Mouse (Mus musculus) frontal cortex, postnatal 10 days (tissue): ENCODE results near the gene Ctnnbl1.

Experiments used
- DNase-seq, 2 experiments: peaks; one replicate each; pipeline ENCODE4 v3.0.0; 2022; ENCODE audit warnings: low spot score in 2 of 2, mixed read lengths in 1 of 2

Ctnnbl1 gene

GRCm38 (mm10) chr2:157873691-157874090 is 136.5 kb downstream of the Ctnnbl1 start:
- DNase-seq, result no peak

DNA sequence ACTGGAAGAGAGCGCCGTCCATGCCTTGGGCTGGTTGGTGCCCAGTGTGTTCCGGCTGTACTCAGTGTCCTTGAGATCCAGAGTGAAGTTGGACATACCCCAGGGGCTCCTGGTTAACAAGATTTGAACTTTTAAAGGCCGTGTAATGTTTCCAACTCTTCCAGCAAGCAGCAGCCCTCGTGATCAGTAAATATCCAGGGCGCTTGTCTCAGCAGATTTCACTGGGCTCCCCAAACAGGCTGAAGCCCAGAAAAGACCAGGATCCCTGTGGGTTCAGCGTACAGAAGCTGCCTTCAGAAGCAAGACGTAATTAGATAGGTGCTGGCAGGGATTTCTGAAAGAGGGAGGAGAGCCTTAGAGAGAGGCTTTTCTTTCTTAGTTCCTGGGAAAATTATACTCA is 137.9 kb downstream of the Ctnnbl1 start:
- no peak for DNase-seq

- DNase-seq, result no peak
Observed at GRCm38 (mm10) chr2:157877394-157877793, 140.2 kb downstream of the Ctnnbl1 start.

DNA sequence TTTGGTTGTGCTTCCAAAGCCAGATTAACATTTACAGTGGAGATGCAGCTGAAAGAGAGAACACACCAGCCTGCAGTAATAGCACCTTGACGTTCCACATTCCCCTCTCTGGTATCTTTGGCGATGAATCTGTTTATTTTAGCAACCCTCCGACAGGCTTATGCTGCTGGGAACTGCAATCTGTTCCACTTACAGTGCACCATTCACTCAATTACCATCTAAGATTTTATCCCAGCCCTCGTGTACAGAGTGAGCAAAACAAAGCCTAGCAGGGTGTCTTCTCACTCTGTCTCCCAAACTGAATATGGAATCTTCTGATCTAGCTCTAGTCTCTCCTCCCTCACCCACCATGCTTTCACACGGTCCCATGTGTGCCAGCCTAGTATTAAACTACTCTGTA is 140.8 kb downstream of the Ctnnbl1 start:
- DNase-seq, result peak in 1 of 2 experiments; percentile 43

- no peak for DNase-seq
Observed at GRCm38 (mm10) chr2:157881939-157882338, 144.7 kb downstream of the Ctnnbl1 start.

DNA sequence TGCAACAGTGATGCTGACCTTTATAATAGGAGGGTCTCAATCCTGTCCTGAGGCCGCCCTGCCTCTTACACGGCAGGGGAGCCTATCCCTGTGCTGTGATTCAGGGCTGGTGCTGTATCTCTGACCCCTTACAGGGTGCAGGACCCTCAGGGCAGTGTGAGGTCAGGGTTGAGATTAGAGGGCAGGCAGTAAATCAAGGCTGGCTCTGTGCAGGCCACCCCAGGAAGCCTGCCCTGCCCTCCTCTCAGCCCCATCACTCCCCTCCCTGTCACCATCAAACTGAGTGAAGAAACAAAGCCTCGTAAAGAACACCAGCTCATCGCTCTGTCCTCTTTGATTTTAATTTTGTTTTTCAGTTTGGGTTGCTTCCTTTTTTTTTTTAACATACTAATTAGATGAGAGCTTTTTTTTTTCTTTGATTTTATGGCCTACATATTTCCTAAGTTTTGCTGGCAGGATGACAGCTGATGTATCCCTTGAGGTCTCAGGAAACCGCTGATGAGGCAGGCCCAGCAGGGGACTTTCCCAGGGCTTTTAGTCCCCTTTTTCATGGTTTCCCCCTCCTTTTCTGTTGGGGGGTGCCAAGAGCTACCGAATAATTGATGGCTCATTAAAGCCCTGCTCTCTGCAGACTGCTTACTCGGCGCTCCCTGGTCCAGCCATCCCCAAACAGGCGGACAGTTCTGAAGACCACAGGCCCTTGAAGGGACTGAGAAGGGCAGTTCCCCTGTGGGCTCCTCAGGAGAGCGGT is 150.2 kb downstream of the Ctnnbl1 start:
- DNase-seq, result no peak

- DNase-seq, result no peak
Observed at GRCm38 (mm10) chr2:157891166-157891565, 154.0 kb downstream of the Ctnnbl1 start.

GRCm38 (mm10) chr2:157897131-157897530 is 159.9 kb downstream of the Ctnnbl1 start:
- DNase-seq, result no peak

GRCm38 (mm10) chr2:157913204-157913636 is 176.0 kb downstream of the Ctnnbl1 start:
- peak in 1 of 2 experiments; percentile 53 for DNase-seq

- DNase-seq, result no peak
Observed at GRCm38 (mm10) chr2:157913705-157914104, 176.5 kb downstream of the Ctnnbl1 start.

GRCm38 (mm10) chr2:157914105-157914764 is 177.0 kb downstream of the Ctnnbl1 start, which contains the start of gene Vstm2l:
Gene Vstm2l (plus strand): TSS chr2:157914653.
- DNase-seq, result peak; percentile 55 to 70

GRCm38 (mm10) chr2:157914889-157915517 is 177.8 kb downstream of the Ctnnbl1 start:
- DNase-seq, result no peak

- no peak for DNase-seq
Observed at GRCm38 (mm10) chr2:157918529-157918928, 181.3 kb downstream of the Ctnnbl1 start.

DNA sequence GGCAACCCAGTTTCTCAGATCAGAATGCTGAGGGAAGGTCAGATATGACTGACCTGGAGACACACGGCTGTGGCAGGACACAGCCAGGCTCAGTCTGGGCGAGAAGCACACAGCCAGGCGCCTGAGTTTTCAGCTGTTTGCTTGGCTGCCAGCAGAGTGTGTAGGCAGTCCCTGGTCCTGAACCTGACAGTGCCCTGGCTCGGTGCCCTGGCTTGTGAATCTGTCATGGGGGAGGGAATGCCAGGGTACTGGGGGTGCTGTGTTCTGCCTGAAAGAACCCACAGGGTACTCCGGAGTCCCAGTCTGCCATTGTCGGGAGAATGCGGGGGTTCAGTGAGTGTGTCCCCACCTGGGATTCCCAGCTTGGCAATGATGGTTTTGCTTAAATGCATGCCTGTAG is 184.3 kb downstream of the Ctnnbl1 start:
- no peak for DNase-seq

GRCm38 (mm10) chr2:157923406-157923805 is 186.2 kb downstream of the Ctnnbl1 start:
- DNase-seq, result no peak

DNA sequence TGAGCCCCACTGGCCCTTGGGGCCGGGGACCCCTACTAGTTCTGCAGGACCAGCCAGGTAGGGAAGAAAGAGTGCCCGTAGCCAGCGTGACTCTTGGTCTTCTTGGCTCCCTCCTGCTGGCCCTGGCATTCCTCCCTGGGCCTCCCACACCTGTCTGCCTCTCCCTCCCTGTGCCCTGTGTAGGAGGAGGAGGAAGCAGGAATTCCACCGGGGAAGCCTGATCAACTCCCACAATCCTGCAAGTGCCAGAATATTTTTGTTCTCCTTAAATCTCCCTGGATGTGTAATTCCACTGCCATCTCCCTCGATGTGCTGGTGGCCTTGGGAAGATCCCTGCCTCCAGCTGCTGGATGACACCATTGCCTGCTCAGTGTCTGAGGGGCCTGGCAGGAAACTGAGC is 187.3 kb downstream of the Ctnnbl1 start:
- DNase-seq, result no peak

GRCm38 (mm10) chr2:157926502-157926901 is 189.3 kb downstream of the Ctnnbl1 start:
- DNase-seq, result no peak

- no peak for DNase-seq
Observed at GRCm38 (mm10) chr2:157926927-157927326, 189.7 kb downstream of the Ctnnbl1 start.

GRCm38 (mm10) chr2:157927397-157927796 is 190.2 kb downstream of the Ctnnbl1 start:
- DNase-seq, result no peak

DNA sequence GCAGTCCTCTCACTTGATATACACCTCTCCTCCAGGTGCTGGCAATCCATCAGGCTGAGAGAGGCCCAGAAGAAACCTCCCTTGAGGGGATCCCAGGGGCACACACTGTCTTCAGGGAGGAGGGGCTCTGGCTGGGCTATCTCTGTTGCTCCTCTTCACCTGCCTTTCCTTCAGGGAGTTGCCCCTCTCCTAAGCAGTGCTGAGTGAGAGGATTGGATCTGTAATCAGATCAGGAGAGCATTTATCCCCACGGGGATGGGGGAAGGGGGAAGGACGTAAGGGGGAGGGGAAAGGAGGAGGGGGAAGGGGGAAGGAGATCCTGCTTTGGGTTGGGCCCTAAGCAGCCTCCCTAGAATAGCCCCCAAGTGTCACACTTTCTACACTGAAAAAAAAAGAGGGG is 190.6 kb downstream of the Ctnnbl1 start:
- DNase-seq, result no peak

DNA sequence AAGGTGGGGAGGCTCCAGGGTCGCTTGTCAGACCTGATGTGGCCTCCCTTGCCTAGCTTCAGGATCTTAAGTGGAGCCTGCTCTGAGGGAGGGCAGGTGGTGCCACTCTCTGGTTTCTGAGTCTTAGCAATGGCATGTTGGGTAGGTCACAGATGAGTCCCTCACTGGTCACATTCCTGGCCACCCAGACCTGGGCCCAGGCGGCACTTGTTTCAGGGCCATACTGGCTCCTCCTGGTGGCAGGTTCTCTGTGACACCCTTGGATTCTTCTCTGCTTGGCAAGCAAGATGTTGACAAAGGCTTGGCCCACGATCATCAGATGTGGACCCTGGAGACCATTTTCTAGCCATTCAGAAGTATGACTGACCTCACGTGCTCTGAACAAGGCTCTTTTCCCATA is 195.5 kb downstream of the Ctnnbl1 start:
- no peak for DNase-seq

- no peak for DNase-seq
Observed at GRCm38 (mm10) chr2:157935444-157936171, 198.4 kb downstream of the Ctnnbl1 start.
